Mouse (Mus musculus): ENCODE measurements around the gene Kctd6. TPM values are rescaled to one million over a fixed set of nuclear protein-coding genes. Genes with fewer than 3 reads are reported as not detected.

The Kctd6 gene
- total RNA-seq (2022): 1 to 10 TPM; 8.7 to 9.9 (median 9.3) TPM

GRCm38 (mm10) chr14:8213803-8214224 is at the start of gene Kctd6:
Kctd6 (plus strand) TSS chr14:8214140.
- peak; percentile 97 for DNase-seq (ENCODE audit: low spot score)

- no peak for DNase-seq (ENCODE audit: low spot score)
These were observed 49.5 kb upstream of the Kctd6 start for GRCm38 (mm10) chr14:8164463-8164862.

- DNase-seq (ENCODE audit: low spot score): peak; percentile 100
These were observed 41.2 kb upstream of the Kctd6 start, which contains the start of gene Pdhb for GRCm38 (mm10) chr14:8172507-8173410. Pdhb (minus strand) TSS chr14:8173025.

- DNase-seq (ENCODE audit: low spot score): peak; percentile 24
These were observed 40.2 kb upstream of the Kctd6 start for GRCm38 (mm10) chr14:8173542-8174250.

- peak; percentile 19 for DNase-seq (ENCODE audit: low spot score)
These were observed 39.3 kb upstream of the Kctd6 start for GRCm38 (mm10) chr14:8174634-8175033.

- no peak for DNase-seq (ENCODE audit: low spot score)
These were observed 37.7 kb upstream of the Kctd6 start for GRCm38 (mm10) chr14:8176251-8176650.

- DNase-seq (ENCODE audit: low spot score): no peak
These were observed 33.4 kb upstream of the Kctd6 start for GRCm38 (mm10) chr14:8180371-8181035.

- no peak for DNase-seq (ENCODE audit: low spot score)
These were observed 30.6 kb upstream of the Kctd6 start for GRCm38 (mm10) chr14:8183330-8183729.

- no peak for DNase-seq (ENCODE audit: low spot score)
These were observed 27.5 kb upstream of the Kctd6 start for GRCm38 (mm10) chr14:8186278-8187045.

- DNase-seq (ENCODE audit: low spot score): no peak
These were observed 23.4 kb upstream of the Kctd6 start for GRCm38 (mm10) chr14:8190556-8190955.

- DNase-seq (ENCODE audit: low spot score): no peak
These were observed 22.5 kb upstream of the Kctd6 start for GRCm38 (mm10) chr14:8191331-8191965.

- DNase-seq (ENCODE audit: low spot score): no peak
These were observed 21.2 kb upstream of the Kctd6 start for GRCm38 (mm10) chr14:8192727-8193126.

- no peak for DNase-seq (ENCODE audit: low spot score)
These were observed 13.2 kb upstream of the Kctd6 start for GRCm38 (mm10) chr14:8200769-8201168.

GRCm38 (mm10) chr14:8201715-8202114 is 12.2 kb upstream of the Kctd6 start:
- DNase-seq (ENCODE audit: low spot score): no peak

- no peak for DNase-seq (ENCODE audit: low spot score)
These were observed 7.6 kb upstream of the Kctd6 start for GRCm38 (mm10) chr14:8206179-8206910.

GRCm38 (mm10) chr14:8207105-8207504 is 6.8 kb upstream of the Kctd6 start:
- DNase-seq (ENCODE audit: low spot score): no peak

GRCm38 (mm10) chr14:8207543-8207942 is 6.4 kb upstream of the Kctd6 start:
- no peak for DNase-seq (ENCODE audit: low spot score)

- DNase-seq (ENCODE audit: low spot score): no peak
These were observed 5.1 kb upstream of the Kctd6 start for GRCm38 (mm10) chr14:8208876-8209275.

- no peak for DNase-seq (ENCODE audit: low spot score)
These were observed 4.0 kb upstream of the Kctd6 start for GRCm38 (mm10) chr14:8209896-8210295.

- no peak for DNase-seq (ENCODE audit: low spot score)
These were observed 944 bp upstream of the Kctd6 start for GRCm38 (mm10) chr14:8212996-8213395.
